Mouse (Mus musculus) liver, postnatal 0 days (tissue): Measurements from ENCODE around the gene Cdc14a. TPM values are rescaled to one million over a fixed set of nuclear protein-coding genes. Genes with fewer than 3 reads are reported as not detected.

Experiments
- ATAC-seq: fragments of 200-750 bp; cut with Nextera tagmentation; 2 replicates; pipeline ENCODE4 v1.8.0; 2017; ENCODE audit warnings: mild to moderate bottlenecking, moderate library complexity
- DNase-seq: peaks from one replicate; pipeline ENCODE4 v3.0.0-alpha.2; 2016
- H3K27ac ChIP-seq: fragments of 300-500 bp; sonication (generic); 2 replicates; pipeline ENCODE4 v1.5.1; 2014; ENCODE audit warnings: antibody characterized with exemption, moderate library complexity, mild to moderate bottlenecking, low read depth
- H3K27me3 ChIP-seq: fragments of 300-500 bp; sonication (generic); 2 replicates; pipeline ENCODE4 v1.6.1; 2014; ENCODE audit warnings: low read length, control low read depth, mixed read lengths; ENCODE audit not compliant: insufficient read depth
- H3K36me3 ChIP-seq: fragments of 300-500 bp; sonication (generic); replicated peaks from 2 replicates; pipeline ENCODE4 v1.6.1; 2014; ENCODE audit warnings: mild to moderate bottlenecking, control low read depth, low read length, moderate library complexity, mixed read lengths; ENCODE audit not compliant: insufficient read depth
- H3K4me1 ChIP-seq: fragments of 300-500 bp; sonication (generic); 2 replicates; pipeline ENCODE4 v1.6.1; 2014; ENCODE audit warnings: antibody characterized with exemption, mild to moderate bottlenecking, control low read depth; ENCODE audit not compliant: insufficient read depth
- H3K4me2 ChIP-seq: fragments of 300-500 bp; sonication (generic); 2 replicates; pipeline ENCODE4 v1.6.1; 2014; ENCODE audit warnings: low read depth, mild to moderate bottlenecking, low read length, moderate library complexity, mixed read lengths
- H3K4me3 ChIP-seq: fragments of 300-500 bp; sonication (generic); 2 replicates; pipeline ENCODE4 v1.5.1; 2014; ENCODE audit warnings: low read depth, low read length
- H3K9ac ChIP-seq: fragments of 300-500 bp; sonication (generic); replicated peaks from 2 replicates; pipeline ENCODE4 v1.6.1; 2014; ENCODE audit warnings: mild to moderate bottlenecking, moderate library complexity
- H3K9me3 ChIP-seq: fragments of 300-500 bp; sonication (generic); 2 replicates; pipeline ENCODE4 v1.6.1; 2016; ENCODE audit warnings: mild to moderate bottlenecking, control low read depth, low read length, mixed read lengths
- CTCF ChIP-seq: sonication (generic); IDR thresholded peaks from 2 replicates; pipeline ENCODE4 v1.5.1; 2016; ENCODE audit warnings: antibody characterized with exemption, low read depth
- EP300 ChIP-seq: IDR thresholded peaks from 2 replicates; pipeline ENCODE4 v1.6.1; 2016; ENCODE audit warnings: antibody characterized with exemption, low read depth, mild to moderate bottlenecking
- WGBS: fragments of 180-500 bp; shearing (Covaris S2); extraction: QIAGEN DNeasy Blood & Tissue Kit; methylation state at CpG from one replicate; pipeline ENCODE4 v1.1.7; 2014; ENCODE audit not compliant: insufficient replicate concordance; 5-methylcytosine and 5-hydroxymethylcytosine counted together
- polyA plus RNA-seq: library from polyadenylated mRNA; unstranded; fragments of >200 nt; fragmentation: Nextera tagmentation; extraction: Ambion mirVana; gene quantifications from 2 replicates; pipeline ENCODE4 v1.2.1, GENCODE M21; 2015

Cdc14a gene
- polyA plus RNA-seq, 1 experiment from 2014 or later, result 1.5 TPM

DNA sequence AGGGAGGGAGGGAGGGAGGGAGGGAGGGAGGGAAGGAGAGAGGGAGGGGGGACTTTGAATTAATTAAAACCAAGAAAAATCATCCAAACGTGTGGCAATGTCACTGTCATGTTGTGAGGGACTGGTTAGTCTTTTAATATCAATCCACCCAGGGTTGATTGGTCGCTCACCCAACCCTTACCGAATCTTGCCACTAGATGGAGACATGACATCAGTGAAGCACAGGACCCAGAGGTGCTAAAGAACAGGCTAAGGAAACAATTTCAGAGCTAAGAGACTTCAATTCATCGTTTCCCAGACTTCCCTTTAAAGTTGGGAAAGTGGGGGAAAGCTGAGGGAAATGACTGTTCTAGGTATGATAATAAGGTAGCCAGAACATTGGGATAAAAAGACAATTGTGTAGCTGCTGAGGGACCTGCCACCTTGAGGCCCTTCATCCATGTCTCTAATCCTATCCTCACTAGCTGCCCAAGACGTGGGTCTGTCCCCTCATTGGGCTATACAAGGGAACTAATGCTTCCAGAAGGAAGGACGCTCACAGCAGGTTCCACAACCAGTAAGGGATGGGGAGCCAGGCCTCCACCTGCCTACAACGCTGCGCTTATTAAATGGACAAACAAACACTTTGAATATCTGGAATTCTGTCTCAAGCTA is 91.9 kb downstream of the Cdc14a start:
- no peak overlapping the region for H3K4me3 ChIP-seq
- 0 out of 2 replicates have a peak, but pooled peaks cover 4% of the 10 kb centered on the region for H3K36me3 ChIP-seq
- no peaks in the 10 kb centered on the region for H3K9me3 ChIP-seq
- TF ChIP-seq EP300, result no peak
- TF ChIP-seq CTCF, result peak; percentile 91
- 40% methylated on average over 8 of the region's 8 CpGs for WGBS
- peaks cover 2% of the 10 kb centered on the region for H3K4me1 ChIP-seq
- H3K4me2 ChIP-seq, result no peak overlapping the region
- DNase-seq (peak; percentile 72), ATAC-seq (peak; percentile 61)
- H3K9ac ChIP-seq, result no peak overlapping the region
- H3K27me3 ChIP-seq, result no peaks in the 10 kb centered on the region
- no peak overlapping the region for H3K27ac ChIP-seq

DNA sequence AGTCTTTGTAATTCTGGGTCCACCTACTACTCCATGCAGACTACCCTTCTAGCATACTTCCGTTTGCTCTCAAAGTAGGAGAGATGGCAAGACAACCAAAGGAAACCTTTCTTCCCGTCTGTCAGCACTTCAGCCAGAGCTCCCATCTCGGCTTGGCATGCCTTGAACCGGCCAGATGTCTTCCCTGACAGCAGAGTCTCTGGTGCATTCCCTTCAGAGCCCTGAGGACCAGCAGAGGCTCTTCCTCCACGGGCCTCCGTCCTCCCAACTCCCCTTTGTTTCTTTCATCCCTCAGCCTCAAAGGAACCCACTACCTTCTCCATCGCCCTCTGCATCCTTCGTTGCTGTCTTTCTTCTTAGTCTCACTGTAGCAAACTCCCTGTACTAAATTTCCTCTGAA is 93.9 kb downstream of the Cdc14a start:
- DNase-seq, result no peak

DNA sequence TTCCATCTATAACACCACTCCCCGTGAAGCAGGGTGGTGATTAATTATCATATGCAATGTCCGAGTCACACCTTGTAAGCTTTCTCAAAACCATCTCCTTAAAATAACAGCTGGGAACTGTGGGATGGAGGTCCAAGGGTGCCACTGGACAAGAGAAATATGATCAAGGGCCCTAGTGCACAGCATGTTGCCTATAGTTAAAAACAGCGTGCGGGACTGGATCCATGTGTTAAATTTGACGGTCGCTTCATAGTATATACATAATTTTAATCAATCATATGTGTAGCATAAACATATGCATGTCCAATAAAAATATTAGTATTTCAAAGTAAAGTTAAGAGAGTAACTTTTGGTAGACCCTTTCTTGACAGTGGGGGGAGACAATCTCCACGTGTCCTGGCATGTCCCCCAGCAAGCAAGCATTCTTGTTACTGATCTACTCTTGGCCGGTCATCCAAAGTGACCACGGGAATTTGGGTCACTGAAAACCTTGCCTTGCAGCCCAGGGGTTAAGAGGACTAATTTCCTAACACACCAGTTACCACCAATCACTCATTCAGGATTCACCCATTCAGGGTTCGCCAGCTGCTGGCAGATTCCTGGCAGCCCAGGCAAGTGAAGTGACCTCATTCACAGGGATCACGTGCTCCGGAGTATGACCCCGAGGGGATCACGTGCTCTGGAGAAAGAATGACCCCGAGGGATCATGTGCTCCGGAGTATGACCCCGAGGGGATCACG is 94.6 kb downstream of the Cdc14a start:
- 0 out of 2 replicates have a peak, but pooled peaks cover 4% of the 10 kb centered on the region for H3K36me3 ChIP-seq
- no peak overlapping the region for H3K4me3 ChIP-seq
- DNase-seq (no peak), ATAC-seq (0 out of 2 replicates have a peak, but pooled peaks have one; percentile 18)
- no peak for TF ChIP-seq EP300
- TF ChIP-seq CTCF, result no peak
- WGBS, result 85% methylated on average over 18 of the region's 18 CpGs
- H3K27me3 ChIP-seq, result no peaks in the 10 kb centered on the region
- no peak overlapping the region for H3K9ac ChIP-seq
- H3K27ac ChIP-seq, result no peak overlapping the region
- no peak overlapping the region for H3K4me2 ChIP-seq
- peaks cover 4% of the 10 kb centered on the region for H3K4me1 ChIP-seq
- no peaks in the 10 kb centered on the region for H3K9me3 ChIP-seq

More for the DNA sequence above, 93.9 kb downstream of the Cdc14a start:
- H3K9ac ChIP-seq, result no peak overlapping the region
- no peak overlapping the region for H3K27ac ChIP-seq
- H3K4me1 ChIP-seq, result peaks cover 4% of the 10 kb centered on the region
- TF ChIP-seq EP300 (no peak), CTCF (no peak)
- no peak for ATAC-seq
- no peaks in the 10 kb centered on the region for H3K9me3 ChIP-seq
- H3K4me3 ChIP-seq, result no peak overlapping the region
- H3K27me3 ChIP-seq, result no peaks in the 10 kb centered on the region
- H3K4me2 ChIP-seq, result no peak overlapping the region
- H3K36me3 ChIP-seq, result 0 out of 2 replicates have a peak, but pooled peaks cover 4% of the 10 kb centered on the region
- 80% methylated on average over 8 of the region's 8 CpGs for WGBS

DNA sequence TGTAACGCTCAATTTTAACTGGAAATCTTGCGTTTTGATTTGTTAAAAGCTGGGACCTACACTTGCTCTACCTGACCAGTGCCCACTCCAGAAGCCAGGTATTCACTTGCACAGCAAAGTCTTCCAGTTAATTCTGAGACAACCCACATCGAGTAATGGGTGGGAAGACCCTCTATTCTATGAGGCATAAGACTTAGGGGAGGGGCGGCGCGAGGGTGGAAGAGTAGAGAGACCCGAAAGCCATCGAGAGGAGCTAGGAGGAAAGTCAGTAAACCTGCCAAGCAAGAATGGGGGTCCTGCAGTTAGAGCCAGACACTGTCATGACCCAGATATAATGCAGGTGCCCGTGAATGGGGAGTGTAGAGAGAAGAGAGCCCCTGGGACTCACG is 96.2 kb downstream of the Cdc14a start:
- H3K9ac ChIP-seq, result no peak overlapping the region
- H3K4me1 ChIP-seq, result peaks cover 4% of the 10 kb centered on the region
- 0 out of 2 replicates have a peak, but pooled peaks cover 4% of the 10 kb centered on the region for H3K36me3 ChIP-seq
- 53% methylated on average over 10 of the region's 10 CpGs for WGBS
- no peak overlapping the region for H3K4me2 ChIP-seq
- TF ChIP-seq CTCF (no peak), EP300 (no peak)
- no peak overlapping the region for H3K27ac ChIP-seq
- H3K4me3 ChIP-seq, result no peak overlapping the region
- ATAC-seq (no peak), DNase-seq (no peak)
- no peaks in the 10 kb centered on the region for H3K9me3 ChIP-seq
- no peaks in the 10 kb centered on the region for H3K27me3 ChIP-seq

DNA sequence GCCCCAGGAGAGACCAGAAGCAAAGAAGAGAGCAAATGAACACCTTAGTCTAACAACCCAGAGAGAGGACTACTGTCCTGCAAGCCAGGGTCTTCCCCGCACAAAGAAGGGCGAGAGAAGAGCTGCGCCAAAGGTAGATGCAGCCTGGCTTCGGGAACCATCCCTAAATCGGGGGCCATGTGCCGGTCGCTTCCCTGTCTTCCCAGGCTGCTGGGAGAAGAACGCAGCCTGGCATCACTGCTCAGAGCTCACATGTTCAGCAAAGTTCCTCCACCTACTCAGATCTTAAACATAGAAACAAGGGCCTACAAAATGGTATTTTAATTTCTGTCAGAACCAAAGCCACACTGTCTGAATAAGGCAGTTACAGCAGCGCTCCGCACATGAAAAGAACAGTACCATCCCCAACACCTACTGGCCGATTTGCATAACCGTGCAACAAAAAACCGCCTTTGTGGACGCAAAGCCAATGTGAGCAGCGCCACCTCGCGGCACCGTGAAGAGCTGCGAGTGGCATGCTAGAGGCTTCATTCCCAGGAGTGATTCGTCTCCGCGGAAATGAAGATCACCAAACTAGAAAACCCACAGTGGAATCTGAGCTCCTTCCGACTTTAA is 96.7 kb downstream of the Cdc14a start:
- peak; percentile 70 for ATAC-seq
- H3K9ac ChIP-seq, result peak overlapping the region; percentile 48; the same call in 1 of the 2 replicates

DNA sequence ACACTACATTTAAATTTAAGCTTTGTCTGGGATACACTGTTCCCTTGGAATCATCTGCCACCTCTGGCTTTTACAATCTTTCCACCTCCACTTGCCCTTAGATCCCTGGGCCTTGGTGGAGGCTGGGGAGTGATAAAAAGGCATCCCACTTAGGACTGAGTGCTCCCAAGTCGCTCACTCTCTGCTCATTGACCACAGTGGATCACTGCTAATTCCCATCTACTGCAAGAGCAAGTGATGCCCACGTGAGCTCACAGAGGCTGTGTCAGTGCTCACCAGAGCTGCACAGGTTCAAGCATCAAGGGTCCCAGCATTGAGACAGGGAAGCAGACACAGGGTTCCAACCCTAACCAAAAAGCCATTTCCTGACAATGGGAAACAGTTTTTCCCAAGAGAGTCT is 98.3 kb downstream of the Cdc14a start:
- 81% methylated on average over 2 of the region's 2 CpGs for WGBS
- no peak for ATAC-seq

More for the DNA sequence above, 96.7 kb downstream of the Cdc14a start:
- no peaks in the 10 kb centered on the region for H3K9me3 ChIP-seq
- H3K36me3 ChIP-seq, result 0 out of 2 replicates have a peak, but pooled peaks cover 4% of the 10 kb centered on the region
- DNase-seq, result peak; percentile 86
- peak overlapping the region; percentile 66 for H3K4me2 ChIP-seq
- WGBS, result 19% methylated on average over 23 of the region's 23 CpGs
- no peak overlapping the region for H3K27ac ChIP-seq
- peaks cover 4% of the 10 kb centered on the region for H3K4me1 ChIP-seq
- H3K27me3 ChIP-seq, result no peaks in the 10 kb centered on the region
- H3K4me3 ChIP-seq, result peak overlapping the region; percentile 17; the same call in 1 of the 2 replicates
- TF ChIP-seq EP300 (no peak), CTCF (peak; percentile 99)

More for the DNA sequence above, 98.3 kb downstream of the Cdc14a start:
- 0 out of 2 replicates have a peak, but pooled peaks cover 4% of the 10 kb centered on the region for H3K36me3 ChIP-seq
- peaks cover 4% of the 10 kb centered on the region for H3K4me1 ChIP-seq
- no peak for DNase-seq
- H3K4me3 ChIP-seq, result no peak overlapping the region
- H3K27me3 ChIP-seq, result no peaks in the 10 kb centered on the region
- no peak for TF ChIP-seq CTCF
- no peak for TF ChIP-seq EP300
- no peak overlapping the region for H3K4me2 ChIP-seq
- H3K27ac ChIP-seq, result no peak overlapping the region
- no peaks in the 10 kb centered on the region for H3K9me3 ChIP-seq
- H3K9ac ChIP-seq, result no peak overlapping the region
